Mouse (Mus musculus) forebrain, embryonic 11.5 days (tissue): ENCODE measurements around the gene Rnf11. TPM values are rescaled to one million over a fixed set of nuclear protein-coding genes. Genes with fewer than 3 reads are reported as not detected.
A peak's percentile ranks its signal among the peaks of the same experiment; 100 is the strongest.

Source experiments
- ATAC-seq: fragments of 200-750 bp; cut with Nextera tagmentation; replicated peaks from 2 replicates; pipeline ENCODE4 v1.8.0; 2017; ENCODE audit warnings: moderate TSS enrichment; ENCODE audit not compliant: low FRiP score
- DNase-seq: peaks from one replicate; pipeline ENCODE4 v3.0.0-alpha.2; 2017; ENCODE audit warnings: low spot score
- H3K27ac ChIP-seq: fragments of 300-500 bp; sonication (generic); 2 replicates; pipeline ENCODE4 v1.5.1; 2014; ENCODE audit warnings: low read depth, low read length
- H3K27me3 ChIP-seq: fragments of 300-500 bp; sonication (generic); 2 replicates; pipeline ENCODE4 v1.6.1; 2014; ENCODE audit warnings: mild to moderate bottlenecking, low read length, mixed read lengths; ENCODE audit not compliant: control insufficient read depth, insufficient read depth
- H3K36me3 ChIP-seq: fragments of 300-500 bp; sonication (generic); 2 replicates; pipeline ENCODE4 v1.6.1; 2014; ENCODE audit warnings: mild to moderate bottlenecking, low read length, moderate library complexity, mixed read lengths; ENCODE audit not compliant: control insufficient read depth, insufficient read depth
- H3K4me1 ChIP-seq: fragments of 300-500 bp; sonication (generic); replicated peaks from 2 replicates; pipeline ENCODE4 v1.6.1; 2014; ENCODE audit warnings: low read length, mixed read lengths; ENCODE audit not compliant: control insufficient read depth, insufficient read depth
- H3K4me2 ChIP-seq: fragments of 300-500 bp; sonication (generic); 2 replicates; pipeline ENCODE4 v1.6.1; 2014; ENCODE audit warnings: low read depth, mild to moderate bottlenecking, low read length, moderate library complexity, mixed read lengths; ENCODE audit not compliant: severe bottlenecking
- H3K4me3 ChIP-seq: fragments of 300-500 bp; sonication (generic); 2 replicates; pipeline ENCODE4 v1.5.1; 2014; ENCODE audit warnings: low read depth, low read length
- H3K9ac ChIP-seq: fragments of 300-500 bp; sonication (generic); 2 replicates; pipeline ENCODE4 v1.6.1; 2014; ENCODE audit warnings: low read length
- H3K9me3 ChIP-seq: fragments of 300-500 bp; sonication (generic); 2 replicates; pipeline ENCODE4 v1.6.1; 2016; ENCODE audit warnings: low read length, mixed read lengths; ENCODE audit not compliant: control insufficient read depth
- WGBS: fragments of 180-500 bp; shearing (Covaris S2); extraction: QIAGEN DNeasy Blood & Tissue Kit; methylation state at CpG from one replicate; pipeline ENCODE4 v1.1.7; 2014; 5-methylcytosine and 5-hydroxymethylcytosine counted together
- polyA plus RNA-seq: library from polyadenylated mRNA; unstranded; fragments of >200 nt; fragmentation: Nextera tagmentation; extraction: Ambion mirVana; gene quantifications from 2 replicates; pipeline ENCODE4 v1.2.1, GENCODE M21; 2014

Gene Rnf11
- polyA plus RNA-seq, 1 experiment from 2014 or later: 45.1 TPM

DNA sequence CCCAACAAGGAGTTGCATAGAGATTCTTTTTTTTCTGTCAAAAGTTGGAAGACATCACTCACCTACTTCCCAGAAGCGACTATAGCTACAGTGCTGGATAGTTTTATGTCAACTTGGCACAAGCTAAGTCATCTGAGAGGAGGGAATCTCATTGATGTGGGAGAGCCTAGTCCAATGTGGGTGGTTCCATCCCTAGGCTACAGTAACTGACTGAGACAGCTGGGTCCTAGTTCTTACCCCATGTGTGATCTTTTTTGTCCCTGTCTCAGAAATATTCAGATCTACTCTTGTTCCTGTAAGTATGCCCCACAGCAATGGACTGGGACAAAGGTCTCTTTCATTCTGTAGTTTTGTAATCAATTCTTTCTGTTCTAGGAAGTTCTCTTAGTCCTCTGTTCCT, 66.5 kb downstream of the Rnf11 start:
- no peaks in the 10 kb centered on the region for H3K9me3 ChIP-seq
- no peak overlapping the region for H3K27ac ChIP-seq
- H3K9ac ChIP-seq: no peak overlapping the region
- no peak overlapping the region for H3K4me2 ChIP-seq
- H3K36me3 ChIP-seq: no peaks in the 10 kb centered on the region
- ATAC-seq (no peak), DNase-seq (no peak)
- no peak overlapping the region for H3K4me3 ChIP-seq
- no peaks in the 10 kb centered on the region for H3K4me1 ChIP-seq
- no peaks in the 10 kb centered on the region for H3K27me3 ChIP-seq
- 89% methylated on average over 1 of the region's 1 CpGs for WGBS

DNA sequence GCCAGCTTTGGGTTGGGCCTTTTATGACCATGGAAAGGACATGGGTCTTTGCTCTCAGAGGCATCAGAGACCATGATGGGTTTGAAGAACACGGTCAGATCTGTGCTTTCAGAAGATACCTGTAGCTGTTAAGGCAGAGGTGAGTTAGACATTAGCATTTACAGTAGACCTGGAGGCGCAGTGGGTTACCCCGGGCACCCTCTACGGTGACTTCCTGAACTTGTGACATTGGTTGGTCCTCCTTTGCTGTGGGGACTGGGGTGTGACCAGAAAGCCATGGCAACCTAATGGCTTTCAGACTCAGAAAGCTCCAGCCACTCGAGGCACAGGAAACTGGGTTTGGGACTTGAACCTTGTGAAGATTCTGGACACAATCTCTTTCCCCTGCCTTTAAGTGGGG, 72.3 kb downstream of the Rnf11 start:
- Histone ChIP-seq H3K36me3 (no peaks in the 10 kb centered on the region), H3K4me3 (no peak overlapping the region), H3K4me1 (peaks cover under 1% of the 10 kb centered on the region; the same call in 1 of the 2 replicates), H3K27me3 (no peaks in the 10 kb centered on the region), H3K4me2 (no peak overlapping the region), H3K9ac (no peak overlapping the region), H3K27ac (no peak overlapping the region), H3K9me3 (no peaks in the 10 kb centered on the region)
- DNase-seq (no peak), ATAC-seq (no peak)
- 90% methylated on average over 5 of the region's 5 CpGs for WGBS

DNA sequence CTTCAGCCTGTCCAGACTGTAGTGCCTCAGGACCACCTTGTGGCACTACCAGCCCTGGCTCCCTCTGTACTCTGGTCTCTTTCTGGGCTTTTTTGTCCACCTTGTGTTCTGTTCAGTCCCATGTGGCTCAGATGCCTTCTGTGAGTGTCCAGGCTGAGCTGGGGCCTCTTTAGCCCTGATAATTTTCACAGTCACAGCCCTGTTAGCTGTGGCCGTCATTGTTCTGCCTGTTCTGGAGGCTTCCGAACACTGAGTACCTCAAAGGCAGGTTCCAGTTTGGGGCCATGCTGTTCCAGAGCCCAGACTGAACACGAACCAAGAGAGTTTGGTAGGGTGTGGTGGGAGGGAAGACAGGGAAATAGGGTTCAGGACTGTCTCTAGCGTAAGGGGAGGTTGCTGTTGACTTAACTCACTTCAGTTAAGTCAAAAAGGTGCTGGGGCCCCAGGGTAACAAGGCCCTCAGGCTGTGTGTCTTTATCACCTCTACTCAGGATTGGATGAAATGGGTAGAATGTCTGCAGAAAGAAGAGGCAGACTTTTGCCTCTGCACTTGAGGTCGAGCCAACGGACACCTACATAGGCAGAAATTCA, 73.1 kb downstream of the Rnf11 start:
- no peak for ATAC-seq
- no peak overlapping the region for H3K4me3 ChIP-seq

DNA sequence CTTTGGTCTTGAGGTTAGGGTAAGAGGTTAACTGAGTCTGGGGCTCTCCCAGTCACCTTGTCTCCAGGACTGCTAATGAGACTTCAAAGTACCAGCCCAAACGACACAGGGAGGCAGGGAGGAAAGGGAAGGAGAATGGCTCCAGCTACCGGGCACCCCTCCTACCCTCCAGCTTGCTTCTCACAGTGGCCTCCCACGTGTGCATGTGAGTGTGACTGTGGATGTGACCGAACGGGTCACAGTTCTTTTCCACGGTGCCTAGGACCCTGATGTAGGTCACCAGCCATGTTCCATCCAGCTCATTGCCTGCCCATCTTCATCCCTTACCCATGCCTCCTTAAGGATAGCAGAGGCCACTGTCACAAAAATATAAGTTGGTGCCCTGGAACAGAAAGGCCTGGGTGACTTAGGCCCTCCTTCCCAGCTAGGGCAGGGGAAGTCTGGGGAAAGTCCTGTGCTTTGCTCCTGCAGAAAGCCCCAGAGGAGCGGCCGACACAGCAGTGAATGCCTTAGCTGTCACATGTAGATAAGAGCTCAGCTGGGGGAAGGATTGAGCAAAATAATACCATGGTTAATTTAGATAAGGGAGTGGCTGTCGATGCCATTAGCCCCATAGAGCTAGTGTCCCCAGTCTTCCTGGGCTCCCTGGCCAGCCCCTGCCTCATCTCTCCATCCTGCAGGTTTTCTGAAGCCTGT, 73.7 kb downstream of the Rnf11 start:
- Histone ChIP-seq H3K4me2 (no peak overlapping the region), H3K9me3 (no peaks in the 10 kb centered on the region), H3K27me3 (no peaks in the 10 kb centered on the region), H3K36me3 (no peaks in the 10 kb centered on the region), H3K4me3 (no peak overlapping the region), H3K27ac (no peak overlapping the region; the same call in 1 of the 2 replicates), H3K4me1 (peaks cover 5% of the 10 kb centered on the region; the same call in 1 of the 2 replicates), H3K9ac (no peak overlapping the region)
- DNase-seq (no peak), ATAC-seq (no peak)
- 70% methylated on average over 9 of the region's 9 CpGs for WGBS

More for the DNA sequence above, 73.1 kb downstream of the Rnf11 start:
- Histone ChIP-seq H3K27ac (no peak overlapping the region; the same call in 1 of the 2 replicates), H3K27me3 (no peaks in the 10 kb centered on the region), H3K9ac (no peak overlapping the region), H3K9me3 (no peaks in the 10 kb centered on the region), H3K4me1 (peaks cover 3% of the 10 kb centered on the region; the same call in 1 of the 2 replicates), H3K36me3 (no peaks in the 10 kb centered on the region), H3K4me2 (no peak overlapping the region)
- 84% methylated on average over 6 of the region's 6 CpGs for WGBS
- no peak for DNase-seq

DNA sequence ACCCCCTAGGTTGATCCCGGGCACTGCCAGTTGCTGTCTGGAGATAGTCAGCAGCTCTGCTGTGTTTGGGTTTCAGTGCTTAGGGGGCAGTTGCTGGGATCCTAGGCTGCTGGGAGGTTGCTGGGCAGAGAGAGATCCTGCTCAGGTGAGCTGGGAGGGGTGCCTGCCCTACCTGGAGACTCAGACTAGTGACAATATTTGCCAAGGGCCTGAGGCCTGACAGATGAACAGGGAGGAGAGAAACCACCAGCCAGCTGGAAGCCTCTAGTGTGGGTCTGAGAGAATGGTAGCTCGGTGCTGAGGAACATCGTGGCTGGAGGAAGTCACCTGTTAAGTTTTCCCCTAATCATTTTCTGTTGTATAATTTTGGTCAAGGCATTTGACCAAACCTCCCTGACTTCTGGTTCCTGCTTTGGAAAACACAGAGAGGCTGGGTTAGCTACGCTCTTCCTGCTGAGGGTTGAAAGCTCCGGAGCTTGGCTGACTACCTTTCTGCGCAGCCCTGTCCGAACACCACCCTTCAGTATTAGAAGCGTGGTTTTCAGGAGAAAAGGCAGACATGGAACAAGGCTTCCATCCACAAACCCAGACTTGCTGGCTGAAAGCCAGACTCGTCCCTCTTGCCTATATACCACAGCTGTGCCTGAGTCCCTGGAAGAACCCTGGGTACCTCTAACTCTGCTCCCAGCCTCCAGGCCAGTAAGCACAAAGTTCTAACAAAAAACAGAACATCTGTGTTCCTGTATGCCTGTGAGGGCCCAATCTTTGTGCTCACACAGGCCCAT, 76.6 kb downstream of the Rnf11 start:
- no peak overlapping the region for H3K27ac ChIP-seq
- DNase-seq (peak; percentile 48), ATAC-seq (no peak)
- H3K9me3 ChIP-seq: no peaks in the 10 kb centered on the region
- H3K27me3 ChIP-seq: no peaks in the 10 kb centered on the region
- no peaks in the 10 kb centered on the region for H3K36me3 ChIP-seq
- no peak overlapping the region for H3K4me3 ChIP-seq
- 0 out of 2 replicates have a peak overlapping the region, but pooled peaks have one; percentile 15 for H3K4me2 ChIP-seq
- no peak overlapping the region for H3K9ac ChIP-seq
- peaks cover 6% of the 10 kb centered on the region; the same call in 1 of the 2 replicates for H3K4me1 ChIP-seq
- 87% methylated on average over 9 of the region's 9 CpGs for WGBS

DNA sequence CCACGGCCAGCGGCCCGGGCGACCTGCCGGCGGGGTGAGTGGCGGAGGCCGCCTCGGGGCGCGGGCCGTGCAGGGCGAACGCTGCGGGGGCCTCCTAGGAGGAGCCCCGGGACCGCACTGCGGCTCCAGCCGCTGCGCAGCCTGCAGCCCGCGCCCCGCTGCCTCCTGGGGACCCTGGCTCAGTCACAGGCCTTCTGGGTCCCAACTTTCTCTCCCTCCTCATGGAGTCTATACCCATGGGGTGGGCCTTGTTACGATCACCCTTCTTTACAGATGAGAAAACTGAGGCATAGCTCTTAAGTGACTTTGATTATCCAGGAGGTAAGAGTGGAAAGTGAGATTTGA, 77.4 kb downstream of the Rnf11 start:
- WGBS: 3% methylated on average over 24 of the region's 24 CpGs
- H3K9ac ChIP-seq: peak overlapping the region; percentile 61
- no peaks in the 10 kb centered on the region for H3K9me3 ChIP-seq
- peak overlapping the region; percentile 77 for H3K4me2 ChIP-seq
- ATAC-seq: peak; percentile 28; the same call in 1 of the 2 replicates
- no peak for DNase-seq
- no peaks in the 10 kb centered on the region for H3K36me3 ChIP-seq
- no peaks in the 10 kb centered on the region for H3K27me3 ChIP-seq
- peak overlapping the region; percentile 65 for H3K4me3 ChIP-seq
- H3K4me1 ChIP-seq: peaks cover 6% of the 10 kb centered on the region; the same call in 1 of the 2 replicates
- no peak overlapping the region for H3K27ac ChIP-seq

DNA sequence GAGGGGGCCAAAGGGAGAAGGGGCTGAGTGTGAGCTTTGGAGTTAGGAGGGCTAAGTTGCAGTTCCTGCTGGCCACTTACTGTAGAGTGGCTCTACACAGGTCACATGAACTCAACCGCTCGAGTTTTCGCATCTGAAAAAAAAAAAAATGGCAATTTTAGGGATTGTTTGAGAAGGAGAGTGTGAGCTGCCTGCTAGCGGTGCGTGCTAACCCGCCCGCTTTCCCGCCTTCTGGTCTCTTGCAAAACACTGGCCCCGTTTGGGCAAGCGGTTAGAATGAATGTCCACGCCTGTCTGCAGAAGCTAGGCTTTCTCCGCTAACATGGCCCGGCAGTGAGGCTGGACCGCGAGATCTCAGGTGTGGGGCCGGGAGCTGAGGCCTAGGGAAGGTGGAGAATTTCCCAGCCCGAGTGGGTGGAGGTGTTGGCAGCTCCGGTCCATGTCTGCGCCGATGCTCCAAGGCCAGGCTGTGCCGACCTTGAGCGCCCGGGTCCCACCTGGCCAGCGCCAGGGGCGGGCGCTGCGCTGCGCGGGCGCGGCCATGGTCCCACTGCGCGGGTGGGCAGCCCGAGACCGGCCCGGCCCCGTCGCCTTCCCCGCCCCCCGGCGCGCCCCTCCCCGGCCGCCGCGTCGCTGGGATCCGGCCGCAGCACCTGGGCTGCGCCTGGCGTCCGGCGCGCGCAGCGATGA, 77.9 kb downstream of the Rnf11 start, which contains the start of gene Ttc39a:
Gene Ttc39a, plus strand, starts transcription at position 138 of the 690 bp plus-strand sequence.
- Histone ChIP-seq H3K9ac (peak within 1 kb of the TSS; percentile 61), H3K27me3 (no peaks in the 10 kb centered on the region), H3K4me2 (peak within 1 kb of the TSS; percentile 77), H3K4me1 (peaks cover 6% of the 10 kb centered on the region; the same call in 1 of the 2 replicates), H3K9me3 (no peaks in the 10 kb centered on the region), H3K36me3 (no peaks in the 10 kb centered on the region), H3K27ac (no peak within 1 kb of the TSS; the same call in 1 of the 2 replicates), H3K4me3 (peak within 1 kb of the TSS; percentile 65)
- DNase-seq (peak; percentile 74), ATAC-seq (peak; percentile 68)
- WGBS: 2% methylated on average over 56 of the region's 56 CpGs

DNA sequence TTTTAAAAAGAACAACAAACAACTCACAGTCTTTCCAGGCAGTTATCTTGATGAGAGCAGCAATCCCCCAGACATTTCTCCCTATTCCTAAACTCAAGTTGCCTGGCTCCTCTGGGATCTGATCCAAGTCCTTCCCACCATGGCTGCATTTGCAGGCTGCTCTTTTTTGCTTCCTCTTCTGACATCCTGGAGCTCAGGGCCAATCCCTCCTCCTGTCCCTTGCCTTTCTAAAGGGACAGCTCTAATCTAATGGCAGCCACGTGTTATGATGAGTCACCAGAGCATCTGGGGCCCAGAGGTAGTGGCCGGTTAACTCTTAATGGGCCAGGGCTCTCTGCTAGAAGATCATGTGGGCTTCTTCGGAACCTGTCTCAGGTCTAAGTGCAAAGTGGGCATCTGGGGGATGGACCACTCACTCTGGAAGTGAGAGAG, 78.5 kb downstream of the Rnf11 start:
- ATAC-seq (peak; percentile 65), DNase-seq (peak; percentile 69)
- Histone ChIP-seq H3K36me3 (no peaks in the 10 kb centered on the region), H3K9me3 (no peaks in the 10 kb centered on the region), H3K27me3 (no peaks in the 10 kb centered on the region), H3K4me2 (peak overlapping the region; percentile 77), H3K27ac (no peak overlapping the region; the same call in 1 of the 2 replicates), H3K4me1 (peaks cover 6% of the 10 kb centered on the region; the same call in 1 of the 2 replicates), H3K9ac (peak overlapping the region; percentile 61), H3K4me3 (peak overlapping the region; percentile 65)
- WGBS: 11% methylated on average over 3 of the region's 3 CpGs
